Mouse (Mus musculus) neural tube, embryonic 15.5 days (tissue): ENCODE measurements at regions not wholly inside any gene's neighbourhood (a gene's known extent, or its start where the extent isn't known, plus 50 kb on each side); places are given as distances from the start of the nearest gene placed in this dataset.

Experiments
- ATAC-seq: fragments of 200-750 bp; cut with Nextera tagmentation; 2 replicates; pipeline ENCODE4 v1.8.0; 2017; ENCODE audit warnings: mild to moderate bottlenecking, moderate TSS enrichment, moderate library complexity; ENCODE audit not compliant: low FRiP score
- H3K27ac ChIP-seq: fragments of 300-500 bp; sonication (generic); replicated peaks from 2 replicates; pipeline ENCODE4 v1.5.1; 2015; ENCODE audit warnings: mild to moderate bottlenecking, inconsistent platforms
- H3K27me3 ChIP-seq: fragments of 300-500 bp; sonication (generic); replicated peaks from 2 replicates; pipeline ENCODE4 v1.6.1; 2015; ENCODE audit warnings: inconsistent platforms
- H3K36me3 ChIP-seq: fragments of 300-500 bp; sonication (generic); 2 replicates; pipeline ENCODE4 v1.6.1; 2015; ENCODE audit warnings: inconsistent platforms
- H3K4me1 ChIP-seq: fragments of 300-500 bp; sonication (generic); 2 replicates; pipeline ENCODE4 v1.6.1; 2015; ENCODE audit warnings: inconsistent platforms
- H3K4me2 ChIP-seq: fragments of 300-500 bp; sonication (generic); 2 replicates; pipeline ENCODE4 v1.6.1; 2015; ENCODE audit warnings: inconsistent platforms, mild to moderate bottlenecking, moderate library complexity
- H3K4me3 ChIP-seq: fragments of 300-500 bp; sonication (generic); replicated peaks from 2 replicates; pipeline ENCODE4 v1.5.1; 2015; ENCODE audit warnings: mild to moderate bottlenecking, inconsistent platforms
- H3K9ac ChIP-seq: fragments of 300-500 bp; sonication (generic); replicated peaks from 2 replicates; pipeline ENCODE4 v1.6.1; 2015; ENCODE audit warnings: mild to moderate bottlenecking, inconsistent platforms
- H3K9me3 ChIP-seq: fragments of 300-500 bp; sonication (generic); replicated peaks from 2 replicates; pipeline ENCODE4 v1.6.1; 2016; ENCODE audit warnings: inconsistent platforms
- WGBS: fragments of 180-500 bp; shearing (Covaris S2); methylation state at CpG from one replicate; pipeline ENCODE4 v1.1.7; 2015; ENCODE audit warnings: mixed read lengths; 5-methylcytosine and 5-hydroxymethylcytosine counted together

- Histone ChIP-seq H3K36me3 (no peaks in the 10 kb centered on the region), H3K27ac (no peak overlapping the region), H3K9me3 (0 out of 2 replicates have a peak, but pooled peaks cover 4% of the 10 kb centered on the region), H3K4me2 (no peak overlapping the region), H3K9ac (no peak overlapping the region), H3K4me3 (no peak overlapping the region), H3K27me3 (no peaks in the 10 kb centered on the region), H3K4me1 (no peaks in the 10 kb centered on the region)
- 80% methylated on average over 1 of the region's 1 CpGs for WGBS
- no peak for ATAC-seq
Observed at GRCm38 (mm10) chr3:16888132-16888531, 881.9 kb upstream of the Gm5150 start.

GRCm38 (mm10) chr3:16872337-16873117 lies 866.3 kb upstream of the Gm5150 start:
- Histone ChIP-seq H3K4me3 (no peak overlapping the region), H3K9me3 (no peaks in the 10 kb centered on the region), H3K4me2 (no peak overlapping the region), H3K27ac (peak overlapping the region; percentile 35; the same call in 1 of the 2 replicates), H3K36me3 (no peaks in the 10 kb centered on the region), H3K9ac (no peak overlapping the region), H3K4me1 (no peaks in the 10 kb centered on the region), H3K27me3 (no peaks in the 10 kb centered on the region)
- peak; percentile 28; the same call in 1 of the 2 replicates for ATAC-seq
- 46% methylated on average over 2 of the region's 2 CpGs for WGBS

GRCm38 (mm10) chr3:16860034-16860433 lies 853.8 kb upstream of the Gm5150 start:
- no peak for ATAC-seq
- Histone ChIP-seq H3K9me3 (no peaks in the 10 kb centered on the region), H3K9ac (no peak overlapping the region), H3K4me1 (peaks cover 3% of the 10 kb centered on the region; the same call in 1 of the 2 replicates), H3K27ac (no peak overlapping the region), H3K27me3 (no peaks in the 10 kb centered on the region), H3K4me3 (no peak overlapping the region), H3K36me3 (no peaks in the 10 kb centered on the region), H3K4me2 (no peak overlapping the region)
- 57% methylated on average over 1 of the region's 1 CpGs for WGBS

- H3K4me3 ChIP-seq, result no peak overlapping the region
- peaks cover 6% of the 10 kb centered on the region for H3K4me1 ChIP-seq
- H3K9ac ChIP-seq, result no peak overlapping the region
- no peaks in the 10 kb centered on the region for H3K9me3 ChIP-seq
- 0 out of 2 replicates have a peak overlapping the region, but pooled peaks have one; percentile 7 for H3K27ac ChIP-seq
- no peak for ATAC-seq
- 21% methylated on average over 2 of the region's 2 CpGs for WGBS
- H3K27me3 ChIP-seq, result no peaks in the 10 kb centered on the region
- H3K4me2 ChIP-seq, result no peak overlapping the region
- H3K36me3 ChIP-seq, result no peaks in the 10 kb centered on the region
Observed at GRCm38 (mm10) chr3:16858931-16859330, 852.7 kb upstream of the Gm5150 start.

- H3K9me3 ChIP-seq, result no peaks in the 10 kb centered on the region
- 18% methylated on average over 2 of the region's 2 CpGs for WGBS
- no peak for ATAC-seq
Observed at GRCm38 (mm10) chr3:16855251-16855650, 849.0 kb upstream of the Gm5150 start.

GRCm38 (mm10) chr3:16853992-16854391 lies 847.8 kb upstream of the Gm5150 start:
- Histone ChIP-seq H3K4me2 (peak overlapping the region; percentile 26; the same call in 1 of the 2 replicates), H3K9me3 (no peaks in the 10 kb centered on the region), H3K4me3 (no peak overlapping the region), H3K9ac (0 out of 2 replicates have a peak overlapping the region, but pooled peaks have one; percentile 28), H3K27me3 (no peaks in the 10 kb centered on the region), H3K4me1 (peaks cover 10% of the 10 kb centered on the region), H3K36me3 (no peaks in the 10 kb centered on the region), H3K27ac (peak overlapping the region; percentile 89)
- ATAC-seq, result peak; percentile 87
- WGBS, result 13% methylated on average over 5 of the region's 5 CpGs

More at GRCm38 (mm10) chr3:16855251-16855650, 849.0 kb upstream of the Gm5150 start:
- H3K9ac ChIP-seq, result no peak overlapping the region
- no peaks in the 10 kb centered on the region for H3K36me3 ChIP-seq
- peak overlapping the region; percentile 89 for H3K27ac ChIP-seq
- H3K27me3 ChIP-seq, result no peaks in the 10 kb centered on the region
- H3K4me1 ChIP-seq, result peaks cover 10% of the 10 kb centered on the region
- H3K4me2 ChIP-seq, result no peak overlapping the region
- H3K4me3 ChIP-seq, result no peak overlapping the region

- Histone ChIP-seq H3K27me3 (no peaks in the 10 kb centered on the region), H3K4me1 (peaks cover 8% of the 10 kb centered on the region), H3K36me3 (no peaks in the 10 kb centered on the region), H3K9me3 (no peaks in the 10 kb centered on the region), H3K4me2 (no peak overlapping the region), H3K27ac (peak overlapping the region; percentile 71), H3K4me3 (no peak overlapping the region), H3K9ac (no peak overlapping the region)
- ATAC-seq, result peak; percentile 69
- WGBS, result 21% methylated on average over 4 of the region's 4 CpGs
Observed at GRCm38 (mm10) chr3:16846785-16847520, 840.7 kb upstream of the Gm5150 start.

GRCm38 (mm10) chr3:16820536-16820935 lies 814.3 kb upstream of the Gm5150 start:
- H3K9ac ChIP-seq, result no peak overlapping the region
- peak; percentile 42 for ATAC-seq
- WGBS, result 23% methylated on average over 6 of the region's 6 CpGs

GRCm38 (mm10) chr3:16819218-16820122 lies 813.2 kb upstream of the Gm5150 start:
- Histone ChIP-seq H3K9me3 (no peaks in the 10 kb centered on the region), H3K9ac (peak overlapping the region; percentile 32), H3K27me3 (no peaks in the 10 kb centered on the region), H3K4me3 (no peak overlapping the region), H3K4me1 (peaks cover 3% of the 10 kb centered on the region; the same call in 1 of the 2 replicates), H3K27ac (peak overlapping the region; percentile 90), H3K4me2 (peak overlapping the region; percentile 43), H3K36me3 (no peaks in the 10 kb centered on the region)
- 41% methylated on average over 4 of the region's 4 CpGs for WGBS
- peak; percentile 82 for ATAC-seq

More at GRCm38 (mm10) chr3:16820536-16820935, 814.3 kb upstream of the Gm5150 start:
- Histone ChIP-seq H3K27me3 (no peaks in the 10 kb centered on the region), H3K9me3 (no peaks in the 10 kb centered on the region), H3K4me3 (no peak overlapping the region), H3K36me3 (no peaks in the 10 kb centered on the region), H3K4me2 (peak overlapping the region; percentile 43; the same call in 1 of the 2 replicates), H3K27ac (peak overlapping the region; percentile 90), H3K4me1 (peaks cover 3% of the 10 kb centered on the region; the same call in 1 of the 2 replicates)

GRCm38 (mm10) chr3:16816814-16817213 lies 810.6 kb upstream of the Gm5150 start:
- Histone ChIP-seq H3K4me3 (no peak overlapping the region), H3K4me2 (no peak overlapping the region), H3K36me3 (no peaks in the 10 kb centered on the region), H3K9ac (no peak overlapping the region), H3K4me1 (peaks cover 3% of the 10 kb centered on the region; the same call in 1 of the 2 replicates), H3K27ac (no peak overlapping the region), H3K9me3 (no peaks in the 10 kb centered on the region), H3K27me3 (no peaks in the 10 kb centered on the region)
- 10% methylated on average over 2 of the region's 2 CpGs for WGBS
- peak; percentile 32 for ATAC-seq

- Histone ChIP-seq H3K36me3 (no peaks in the 10 kb centered on the region), H3K4me2 (no peak overlapping the region), H3K27me3 (no peaks in the 10 kb centered on the region), H3K4me1 (peaks cover 3% of the 10 kb centered on the region; the same call in 1 of the 2 replicates), H3K27ac (0 out of 2 replicates have a peak overlapping the region, but pooled peaks have one; percentile 24), H3K9ac (no peak overlapping the region), H3K9me3 (no peaks in the 10 kb centered on the region), H3K4me3 (no peak overlapping the region)
- ATAC-seq, result no peak
- 51% methylated on average over 3 of the region's 3 CpGs for WGBS
Observed at GRCm38 (mm10) chr3:16816101-16816500, 809.9 kb upstream of the Gm5150 start.
